Mouse (Mus musculus) limb, embryonic 10.5 days (tissue): ENCODE results near the gene Rnf34. TPM values are rescaled to one million over a fixed set of nuclear protein-coding genes. Genes with fewer than 3 reads are reported as not detected.

Experiments
- DNase-seq: peaks from one replicate; pipeline ENCODE4 v3.0.0-alpha.2; 2017; ENCODE audit warnings: low spot score
- H3K27ac ChIP-seq: fragments of 300-500 bp; sonication (generic); 2 replicates; pipeline ENCODE4 v1.5.1; 2016; ENCODE audit warnings: mild to moderate bottlenecking
- H3K27me3 ChIP-seq: fragments of 300-500 bp; sonication (generic); 2 replicates; pipeline ENCODE4 v1.6.1; 2016; ENCODE audit warnings: low read depth, mild to moderate bottlenecking; ENCODE audit not compliant: poor library complexity, severe bottlenecking
- H3K36me3 ChIP-seq: fragments of 300-500 bp; sonication (generic); 2 replicates; pipeline ENCODE4 v1.6.1; 2016; ENCODE audit warnings: mild to moderate bottlenecking, moderate library complexity
- H3K4me1 ChIP-seq: fragments of 300-500 bp; sonication (generic); 2 replicates; pipeline ENCODE4 v1.6.1; 2016
- H3K4me3 ChIP-seq: fragments of 300-500 bp; sonication (generic); 2 replicates; pipeline ENCODE4 v1.5.1; 2016; ENCODE audit warnings: mild to moderate bottlenecking, moderate library complexity
- H3K9me3 ChIP-seq: fragments of 300-500 bp; sonication (generic); replicated peaks from 2 replicates; pipeline ENCODE4 v1.6.1; 2016; ENCODE audit warnings: mild to moderate bottlenecking
- WGBS: fragments of 180-500 bp; shearing (Covaris S2); methylation state at CpG from one replicate; pipeline ENCODE4 v1.1.7; 2016; 5-methylcytosine and 5-hydroxymethylcytosine counted together
- polyA plus RNA-seq: library from polyadenylated mRNA; unstranded; fragments of >200 nt; fragmentation: Nextera tagmentation; extraction: Ambion mirVana; gene quantifications from 2 replicates; pipeline ENCODE4 v1.2.1, GENCODE M21; 2016

Rnf34 gene
- polyA plus RNA-seq, 1 experiment from 2014 or later = 49.4 TPM

DNA sequence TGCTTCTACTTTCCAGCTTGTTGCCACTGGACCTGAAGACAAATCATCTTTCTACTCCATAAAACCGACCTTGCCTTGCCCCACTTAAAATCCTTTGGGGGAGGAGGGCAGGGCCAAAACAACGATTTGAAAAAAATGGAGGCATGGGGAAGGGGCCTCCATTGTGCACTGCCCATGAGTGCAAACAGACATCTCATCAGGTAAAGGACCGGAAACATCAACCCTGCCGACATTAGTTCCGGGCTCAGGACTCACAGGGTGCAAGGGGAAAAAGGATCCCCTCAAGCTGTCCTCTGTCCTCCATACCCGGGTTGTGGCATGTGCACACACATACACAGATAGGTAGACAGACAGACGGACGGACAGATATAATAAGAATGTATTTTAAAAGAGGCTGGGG lies 24.7 kb upstream of the Rnf34 start:
- no peaks in the 10 kb centered on the region for H3K9me3 ChIP-seq
- 86% methylated on average over 8 of the region's 8 CpGs for WGBS
- H3K27ac ChIP-seq = no peak overlapping the region
- H3K36me3 ChIP-seq = no peaks in the 10 kb centered on the region
- no peaks in the 10 kb centered on the region for H3K27me3 ChIP-seq
- DNase-seq = no peak
- H3K4me1 ChIP-seq = peaks cover 3% of the 10 kb centered on the region
- H3K4me3 ChIP-seq = no peak overlapping the region

GRCm38 (mm10) chr5:122832536-122832935 lies 17.3 kb upstream of the Rnf34 start:
- no peaks in the 10 kb centered on the region for H3K4me1 ChIP-seq
- 88% methylated on average over 10 of the region's 10 CpGs for WGBS
- H3K27ac ChIP-seq = no peak overlapping the region
- no peaks in the 10 kb centered on the region for H3K27me3 ChIP-seq
- H3K9me3 ChIP-seq = no peaks in the 10 kb centered on the region
- no peaks in the 10 kb centered on the region for H3K36me3 ChIP-seq
- H3K4me3 ChIP-seq = no peak overlapping the region
- no peak for DNase-seq

DNA sequence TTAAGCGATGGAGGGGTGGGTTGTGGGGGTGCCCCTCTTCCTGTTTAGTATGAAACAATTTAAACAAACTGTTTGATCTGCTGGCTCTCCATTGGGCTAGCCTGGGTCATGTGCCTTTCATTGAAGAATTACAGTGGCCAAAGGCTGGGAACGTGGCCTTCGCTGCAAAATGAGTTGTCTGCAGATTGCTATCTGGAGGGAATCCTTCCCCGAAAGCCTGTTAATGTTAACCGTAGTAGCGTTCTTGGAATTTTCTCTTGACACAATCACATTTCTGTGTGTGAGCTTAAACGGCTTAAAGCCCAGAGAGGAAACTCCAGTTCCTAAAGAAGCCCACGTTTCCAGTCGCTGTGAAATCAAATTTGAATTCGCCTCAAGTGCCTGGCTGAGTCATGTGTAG lies 16.9 kb upstream of the Rnf34 start:
- no peaks in the 10 kb centered on the region for H3K4me1 ChIP-seq
- no peaks in the 10 kb centered on the region for H3K27me3 ChIP-seq
- no peaks in the 10 kb centered on the region for H3K9me3 ChIP-seq
- H3K36me3 ChIP-seq = no peaks in the 10 kb centered on the region
- WGBS = 83% methylated on average over 10 of the region's 10 CpGs
- no peak overlapping the region for H3K4me3 ChIP-seq
- no peak overlapping the region for H3K27ac ChIP-seq
- no peak for DNase-seq

DNA sequence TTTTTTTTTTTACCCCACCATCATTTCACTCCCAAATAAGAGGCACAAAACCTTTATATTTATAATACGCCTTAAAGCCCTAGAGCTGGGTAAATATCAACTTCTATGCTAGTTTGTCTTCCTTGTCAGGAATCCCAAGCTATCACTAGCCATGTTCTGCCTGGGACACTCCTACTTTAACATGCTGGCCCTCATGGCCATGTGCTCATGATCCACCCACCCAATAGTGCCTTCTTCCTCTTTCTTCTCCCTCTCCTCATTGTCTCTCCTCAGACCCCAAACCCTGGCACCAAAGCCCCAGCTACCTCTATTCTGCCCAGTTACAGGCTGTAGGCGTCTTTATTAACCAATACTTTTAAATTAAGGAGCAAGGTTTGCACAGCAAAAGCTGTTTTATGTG lies 8.7 kb upstream of the Rnf34 start:
- Histone ChIP-seq H3K36me3 (no peaks in the 10 kb centered on the region), H3K27me3 (no peaks in the 10 kb centered on the region), H3K27ac (no peak overlapping the region), H3K4me3 (no peak overlapping the region), H3K4me1 (no peaks in the 10 kb centered on the region), H3K9me3 (no peaks in the 10 kb centered on the region)
- no peak for DNase-seq
- WGBS = 80% methylated on average over 2 of the region's 2 CpGs

GRCm38 (mm10) chr5:122843799-122844198 lies 6.0 kb upstream of the Rnf34 start:
- Histone ChIP-seq H3K27me3 (no peaks in the 10 kb centered on the region), H3K4me3 (no peak overlapping the region), H3K27ac (no peak overlapping the region), H3K9me3 (no peaks in the 10 kb centered on the region), H3K4me1 (no peaks in the 10 kb centered on the region), H3K36me3 (no peaks in the 10 kb centered on the region)
- DNase-seq = no peak
- 90% methylated on average over 5 of the region's 5 CpGs for WGBS

DNA sequence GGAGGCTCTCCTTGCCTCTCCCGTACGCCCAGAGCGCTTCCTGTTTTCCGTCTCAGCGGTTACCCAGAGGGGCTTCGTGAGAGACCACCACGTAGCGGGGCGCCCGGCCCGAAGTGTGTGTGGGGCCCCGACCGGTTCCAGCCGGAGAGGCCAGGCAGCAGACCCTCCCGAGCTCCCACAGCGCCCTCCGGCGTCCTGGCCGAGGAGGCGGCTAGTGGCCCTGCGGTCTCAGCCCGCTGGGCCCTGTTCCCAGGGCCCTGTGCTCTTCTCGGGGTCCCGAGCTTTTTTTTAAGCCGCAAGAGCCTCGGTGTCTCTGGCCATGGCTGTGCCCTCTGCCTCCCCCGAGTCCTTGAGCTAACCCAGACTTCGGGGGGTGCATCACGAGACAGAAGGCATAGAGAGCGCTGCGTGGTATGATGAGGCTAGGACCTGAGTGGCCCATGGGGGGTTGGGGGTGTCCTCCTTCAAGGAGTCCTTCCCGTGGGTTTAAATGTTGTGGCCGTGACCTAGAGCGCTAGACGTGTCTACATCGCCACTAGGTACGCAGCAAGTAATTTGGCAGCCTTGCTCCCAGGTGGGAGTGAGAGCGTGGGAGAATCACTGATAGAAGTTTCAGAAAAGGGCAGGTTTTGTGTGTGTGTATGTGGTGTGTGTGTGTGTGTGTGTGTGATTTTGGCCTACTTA lies 613 bp downstream of the Rnf34 start:
- Histone ChIP-seq H3K9me3 (no peaks in the 10 kb centered on the region), H3K4me3 (peak overlapping the region; percentile 93), H3K27me3 (no peaks in the 10 kb centered on the region), H3K36me3 (no peaks in the 10 kb centered on the region), H3K4me1 (peaks cover 22% of the 10 kb centered on the region), H3K27ac (peak overlapping the region; percentile 93)
- 1% methylated on average over 38 of the region's 38 CpGs for WGBS
- no peak for DNase-seq

DNA sequence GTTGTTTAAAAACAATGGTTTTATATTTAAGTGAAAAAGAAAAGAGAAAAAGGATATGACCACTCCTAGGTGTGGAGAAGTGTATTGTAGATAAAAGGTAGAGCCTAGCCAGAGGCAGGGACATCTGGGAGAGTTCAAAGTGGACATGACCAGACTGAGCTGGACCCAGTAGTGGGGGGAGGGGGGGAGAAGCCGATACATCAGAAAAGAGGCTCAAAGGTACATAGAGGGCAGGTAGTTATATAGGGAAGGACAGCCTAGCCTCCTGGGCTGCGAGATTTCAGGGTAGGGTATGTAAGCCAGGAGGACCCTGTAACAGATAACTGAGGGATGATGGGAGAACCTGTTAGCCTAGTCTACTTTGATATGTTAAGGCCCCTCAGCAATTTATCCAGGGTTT lies 2.8 kb downstream of the Rnf34 start:
- no peaks in the 10 kb centered on the region for H3K9me3 ChIP-seq
- H3K4me1 ChIP-seq = peaks cover 22% of the 10 kb centered on the region
- DNase-seq = no peak
- H3K27me3 ChIP-seq = no peaks in the 10 kb centered on the region
- H3K27ac ChIP-seq = no peak overlapping the region
- H3K36me3 ChIP-seq = peaks cover 20% of the 10 kb centered on the region
- H3K4me3 ChIP-seq = no peak overlapping the region
- 82% methylated on average over 2 of the region's 2 CpGs for WGBS

- DNase-seq = no peak
- Histone ChIP-seq H3K36me3 (peaks cover 30% of the 10 kb centered on the region), H3K9me3 (no peaks in the 10 kb centered on the region), H3K27me3 (no peaks in the 10 kb centered on the region), H3K4me1 (peaks cover 8% of the 10 kb centered on the region), H3K27ac (no peak overlapping the region), H3K4me3 (no peak overlapping the region)
- 82% methylated on average over 3 of the region's 3 CpGs for WGBS
These were observed 6.0 kb downstream of the Rnf34 start for GRCm38 (mm10) chr5:122855858-122856257.

DNA sequence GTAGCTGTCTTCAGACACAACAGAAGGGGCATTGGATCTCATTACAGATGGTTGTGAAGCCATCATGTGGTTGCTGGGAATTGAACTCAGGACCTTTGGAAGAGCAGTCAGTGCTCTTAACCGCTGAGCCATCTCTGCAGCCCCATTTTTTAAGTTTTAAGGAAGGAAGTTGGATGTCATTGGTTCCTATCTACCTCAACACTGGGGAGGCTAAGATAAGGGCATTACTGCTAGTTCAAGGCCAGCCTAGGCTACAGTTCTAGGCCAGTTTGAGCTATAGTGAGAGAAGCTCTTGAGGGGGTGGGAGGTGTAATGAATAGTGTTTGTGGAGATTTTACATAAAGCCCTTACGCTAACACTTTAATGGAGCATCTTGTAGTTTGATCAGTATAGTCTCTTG lies 13.2 kb downstream of the Rnf34 start:
- no peak for DNase-seq
- WGBS = 91% methylated on average over 2 of the region's 2 CpGs
- Histone ChIP-seq H3K36me3 (peaks cover 80% of the 10 kb centered on the region), H3K27ac (no peak overlapping the region), H3K4me3 (no peak overlapping the region), H3K27me3 (no peaks in the 10 kb centered on the region), H3K4me1 (no peaks in the 10 kb centered on the region), H3K9me3 (no peaks in the 10 kb centered on the region)

- H3K36me3 ChIP-seq = peaks cover 86% of the 10 kb centered on the region
- H3K27me3 ChIP-seq = no peaks in the 10 kb centered on the region
- H3K4me3 ChIP-seq = no peak overlapping the region
- H3K4me1 ChIP-seq = no peaks in the 10 kb centered on the region
- H3K9me3 ChIP-seq = no peaks in the 10 kb centered on the region
- WGBS = 95% methylated on average over 3 of the region's 3 CpGs
- no peak overlapping the region for H3K27ac ChIP-seq
- no peak for DNase-seq
These were observed 22.8 kb downstream of the Rnf34 start for GRCm38 (mm10) chr5:122872626-122873025.

DNA sequence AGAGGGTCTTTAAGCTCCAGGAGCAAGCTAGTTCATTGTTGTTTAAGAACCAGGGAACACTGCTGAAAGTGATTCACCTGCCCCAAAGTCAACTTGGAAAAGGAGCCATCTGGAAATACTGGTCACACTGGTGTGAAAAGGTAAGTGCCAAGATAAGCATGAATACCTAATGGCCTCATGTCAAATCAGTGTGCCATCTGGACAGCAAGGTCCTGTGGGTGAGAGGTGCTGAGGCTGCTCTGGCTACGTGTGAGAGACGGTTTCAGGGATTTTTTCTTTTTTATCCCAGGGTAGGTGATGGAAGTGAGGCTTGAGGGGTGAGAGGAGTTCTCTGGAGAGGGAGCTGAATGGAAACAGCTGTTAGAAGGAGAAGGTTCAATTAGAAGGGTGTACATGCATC lies 23.7 kb downstream of the Rnf34 start:
- Histone ChIP-seq H3K9me3 (no peaks in the 10 kb centered on the region), H3K27ac (no peak overlapping the region), H3K4me1 (no peaks in the 10 kb centered on the region), H3K36me3 (peaks cover 86% of the 10 kb centered on the region), H3K4me3 (no peak overlapping the region), H3K27me3 (no peaks in the 10 kb centered on the region)
- WGBS = 72% methylated on average over 2 of the region's 2 CpGs
- DNase-seq = no peak

- Histone ChIP-seq H3K27ac (no peak overlapping the region), H3K9me3 (no peaks in the 10 kb centered on the region), H3K4me1 (no peaks in the 10 kb centered on the region), H3K4me3 (no peak overlapping the region), H3K36me3 (peaks cover 86% of the 10 kb centered on the region), H3K27me3 (no peaks in the 10 kb centered on the region)
- WGBS = 92% methylated on average over 3 of the region's 3 CpGs
- DNase-seq = no peak
These were observed 24.5 kb downstream of the Rnf34 start for GRCm38 (mm10) chr5:122874359-122874758.

DNA sequence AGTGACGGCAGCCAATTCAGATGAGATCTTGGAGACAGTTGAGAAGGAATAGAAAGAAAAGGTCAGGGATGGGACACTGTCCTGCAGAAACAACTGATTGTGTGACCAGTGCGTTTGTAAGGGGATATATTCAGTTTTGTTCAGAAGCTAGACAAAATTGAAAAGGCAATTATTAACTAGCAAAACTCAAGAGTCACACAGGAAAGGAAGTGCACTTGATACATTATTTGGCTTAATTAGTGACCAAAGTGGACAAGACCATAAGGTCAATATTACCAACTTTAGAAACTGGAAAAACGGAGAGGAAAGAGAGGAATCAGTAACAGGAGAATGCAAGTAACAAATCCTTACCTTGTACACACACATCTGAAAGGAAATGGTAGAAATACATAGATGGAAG lies 26.8 kb downstream of the Rnf34 start:
- Histone ChIP-seq H3K4me3 (no peak overlapping the region), H3K27ac (no peak overlapping the region), H3K4me1 (no peaks in the 10 kb centered on the region), H3K36me3 (peaks cover 97% of the 10 kb centered on the region), H3K27me3 (no peaks in the 10 kb centered on the region), H3K9me3 (no peaks in the 10 kb centered on the region)
- 89% methylated on average over 3 of the region's 3 CpGs for WGBS
- no peak for DNase-seq
